Mouse (Mus musculus) lung, postnatal 0 days (tissue): ENCODE results near the gene Lcn2.

Experiments used
- CTCF ChIP-seq: IDR thresholded peaks from 2 replicates; pipeline ENCODE4 v1.5.1; 2016; ENCODE audit warnings: antibody characterized with exemption, mild to moderate bottlenecking
- EP300 ChIP-seq: IDR thresholded peaks from 2 replicates; pipeline ENCODE4 v1.6.1; 2016; ENCODE audit warnings: antibody characterized with exemption, mild to moderate bottlenecking, control low read depth

GRCm38 (mm10) chr2:32416556-32416955 lies 28.5 kb upstream of the Lcn2 start:
- no peak for TF ChIP-seq CTCF
- no peak for TF ChIP-seq EP300
